Mouse (Mus musculus) G1E (cell line): ENCODE measurements around the gene N6amt1. TPM values are rescaled to one million over a fixed set of nuclear protein-coding genes. Genes with fewer than 3 reads are reported as not detected.

Source experiments
- ATAC-seq: 2 replicates; pipeline ENCODE4 v1.8.0; 2016; ENCODE audit warnings: mild to moderate bottlenecking; ENCODE audit not compliant: insufficient number of reproducible peaks, poor library complexity, low FRiP score, severe bottlenecking; ENCODE audit errors: extremely low read depth
- DNase-seq: peaks from one replicate; pipeline ENCODE4 v3.0.0; 2012; ENCODE audit warnings: low spot score
- H3K27me3 ChIP-seq: 2 replicates; pipeline ENCODE4 v1.6.1; 2012; ENCODE audit warnings: mild to moderate bottlenecking, low read length, inconsistent platforms; ENCODE audit not compliant: insufficient read depth
- H3K36me3 ChIP-seq: replicated peaks from 2 replicates; pipeline ENCODE3; 2012; ENCODE audit warnings: mild to moderate bottlenecking, inconsistent platforms
- H3K4me1 ChIP-seq: 2 replicates; pipeline ENCODE4 v1.6.1; 2012; ENCODE audit warnings: low read depth, low read length, inconsistent platforms, mixed read lengths; ENCODE audit not compliant: insufficient read depth
- H3K4me3 ChIP-seq: 2 replicates; pipeline ENCODE4 v1.5.1; 2012; ENCODE audit warnings: low read depth, mild to moderate bottlenecking, inconsistent platforms, low read length, moderate library complexity, mixed read lengths
- H3K9me3 ChIP-seq: replicated peaks from 2 replicates; pipeline ENCODE4 v1.6.1; 2012; ENCODE audit warnings: inconsistent platforms
- CTCF ChIP-seq: IDR thresholded peaks from 2 replicates; pipeline ENCODE4 v1.5.1; 2012; ENCODE audit warnings: low read depth, low read length, inconsistent platforms, mixed read lengths
- GATA1 ChIP-seq: IDR thresholded peaks from 2 replicates; pipeline ENCODE4 v1.6.1; 2012; ENCODE audit warnings: borderline replicate concordance, low read length, inconsistent platforms, mixed read lengths
- GATA2 ChIP-seq: IDR thresholded peaks from 2 replicates; pipeline ENCODE4 v1.6.1; 2012; ENCODE audit warnings: low read depth, low read length, inconsistent platforms, borderline replicate concordance
- POLR2AphosphoS5 ChIP-seq: IDR thresholded peaks from 2 replicates; pipeline ENCODE4 v1.6.1; 2012; ENCODE audit warnings: low read depth, low read length, inconsistent platforms; ENCODE audit not compliant: insufficient replicate concordance
- TAL1 ChIP-seq: conservative IDR thresholded peaks from 2 replicates; pipeline ENCODE4 v1.6.1; 2012; ENCODE audit warnings: low read depth, low read length, inconsistent platforms, mixed read lengths
- polyA plus RNA-seq: library from polyadenylated mRNA; stranded (reverse); fragments of >175 nt; gene quantifications from 2 replicates; pipeline ENCODE4 v1.2.3, GENCODE M21; 2012
- total RNA-seq, 2 experiments: library from RNA; stranded (forward) in 1 of 2; stranded (reverse) in 1 of 2; fragments of 200-1000 nt in 1 of 2; fragments of >200 nt in 1 of 2; fragmentation: Nextera tagmentation in 1 of 2; gene quantifications; 2 replicates each; pipeline ENCODE4 v1.2.3; 2014 to 2017

Gene N6amt1
- total and polyA plus RNA-seq, 3 experiments, result 7.3 to 29.2 (median 13.0) TPM

GRCm38 (mm10) chr16:87318998-87319397 lies 35.0 kb upstream of the N6amt1 start:
- DNase-seq, result no peak
- no peak for ATAC-seq
- H3K36me3 ChIP-seq, result no peaks in the 10 kb centered on the region
- H3K4me3 ChIP-seq, result no peak overlapping the region
- H3K9me3 ChIP-seq, result no peaks in the 10 kb centered on the region
- peaks cover 2% of the 10 kb centered on the region; the same call in 1 of the 2 replicates for H3K27me3 ChIP-seq
- TF ChIP-seq GATA1 (no peak), TAL1 (no peak), GATA2 (no peak), POLR2AphosphoS5 (no peak), CTCF (no peak)
- no peaks in the 10 kb centered on the region for H3K4me1 ChIP-seq

GRCm38 (mm10) chr16:87319541-87320251 lies 34.3 kb upstream of the N6amt1 start:
- H3K27me3 ChIP-seq, result peaks cover 2% of the 10 kb centered on the region; the same call in 1 of the 2 replicates
- H3K36me3 ChIP-seq, result no peaks in the 10 kb centered on the region
- DNase-seq (no peak), ATAC-seq (no peak)
- no peak overlapping the region for H3K4me3 ChIP-seq
- TF ChIP-seq TAL1 (no peak), CTCF (no peak), GATA2 (no peak), POLR2AphosphoS5 (no peak), GATA1 (no peak)
- H3K4me1 ChIP-seq, result no peaks in the 10 kb centered on the region
- no peaks in the 10 kb centered on the region for H3K9me3 ChIP-seq

DNA sequence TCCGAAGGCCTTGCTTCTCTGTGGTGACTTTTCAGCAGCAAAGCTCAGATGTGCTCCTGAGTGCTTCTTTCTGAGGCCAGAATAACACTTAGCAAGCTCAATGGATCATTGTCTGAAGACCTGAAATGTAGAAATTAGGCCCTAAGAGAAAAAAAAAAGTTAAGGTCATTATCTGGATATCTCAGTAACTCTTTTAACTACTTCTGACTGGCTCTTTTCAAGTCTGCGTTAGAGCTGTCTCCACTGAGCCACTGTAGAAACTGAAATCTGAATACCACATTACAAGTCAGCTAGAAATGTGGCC lies 33.8 kb upstream of the N6amt1 start:
- H3K9me3 ChIP-seq, result no peaks in the 10 kb centered on the region
- DNase-seq, result no peak
- peaks cover 2% of the 10 kb centered on the region; the same call in 1 of the 2 replicates for H3K27me3 ChIP-seq
- no peaks in the 10 kb centered on the region for H3K36me3 ChIP-seq
- no peak for ATAC-seq
- H3K4me3 ChIP-seq, result no peak overlapping the region
- TF ChIP-seq TAL1 (no peak), CTCF (no peak), POLR2AphosphoS5 (no peak), GATA2 (no peak), GATA1 (no peak)
- no peaks in the 10 kb centered on the region for H3K4me1 ChIP-seq

DNA sequence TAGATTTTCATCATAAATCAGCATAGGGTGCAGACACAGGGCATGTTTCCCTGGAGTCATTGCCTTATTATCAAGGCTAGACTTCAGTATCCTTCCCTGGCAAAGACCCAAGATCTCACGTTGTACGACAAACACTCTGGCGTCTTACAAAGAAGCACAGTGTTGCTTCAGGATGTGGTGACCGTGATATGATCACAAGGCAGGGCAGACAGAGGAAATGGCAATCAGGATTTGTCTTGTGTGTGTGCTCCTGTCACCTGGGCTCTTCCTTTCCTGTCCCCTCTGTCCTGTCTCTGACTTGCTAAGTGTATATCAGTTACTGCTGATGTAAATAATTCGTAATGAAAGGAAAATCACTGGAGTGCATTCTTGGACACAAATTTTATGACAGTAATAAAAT lies 29.4 kb upstream of the N6amt1 start:
- no peak for ATAC-seq

DNA sequence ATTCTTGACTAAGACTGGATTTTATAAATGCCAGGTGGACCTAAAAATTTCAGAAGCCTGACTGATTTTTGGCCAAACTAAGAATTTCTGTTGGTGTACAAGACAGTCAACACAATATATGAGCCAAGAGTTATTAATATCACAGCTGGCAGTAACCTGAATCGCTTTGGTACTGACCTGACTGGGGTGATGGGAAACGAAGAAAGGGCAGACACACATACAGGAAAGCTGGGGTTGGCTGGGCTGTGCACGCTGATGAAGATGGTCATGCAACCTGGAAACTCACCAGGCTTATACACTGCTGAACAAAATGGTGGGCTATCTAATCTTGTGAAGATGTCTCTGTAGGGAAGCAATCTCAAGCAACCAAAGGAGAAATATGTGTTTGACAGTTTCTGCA lies 24.0 kb upstream of the N6amt1 start:
- Histone ChIP-seq H3K27me3 (peaks cover 3% of the 10 kb centered on the region; the same call in 1 of the 2 replicates), H3K9me3 (no peaks in the 10 kb centered on the region), H3K4me3 (no peak overlapping the region), H3K4me1 (no peaks in the 10 kb centered on the region), H3K36me3 (no peaks in the 10 kb centered on the region)
- ATAC-seq, result no peak
- no peak for DNase-seq
- no peak for TF ChIP-seq GATA1
- TF ChIP-seq CTCF, result no peak
- no peak for TF ChIP-seq POLR2AphosphoS5
- no peak for TF ChIP-seq TAL1
- no peak for TF ChIP-seq GATA2

More for the DNA sequence above, 29.4 kb upstream of the N6amt1 start:
- Histone ChIP-seq H3K4me3 (no peak overlapping the region), H3K9me3 (no peaks in the 10 kb centered on the region), H3K27me3 (peaks cover 4% of the 10 kb centered on the region), H3K36me3 (no peaks in the 10 kb centered on the region), H3K4me1 (no peaks in the 10 kb centered on the region)
- TF ChIP-seq GATA1 (no peak), GATA2 (no peak), POLR2AphosphoS5 (no peak), TAL1 (no peak), CTCF (no peak)
- DNase-seq, result no peak

- TF ChIP-seq GATA1 (no peak), POLR2AphosphoS5 (no peak), GATA2 (no peak), CTCF (no peak), TAL1 (no peak)
- H3K9me3 ChIP-seq, result no peaks in the 10 kb centered on the region
These were observed 19.2 kb upstream of the N6amt1 start for GRCm38 (mm10) chr16:87334756-87335155.

More at GRCm38 (mm10) chr16:87334756-87335155, 19.2 kb upstream of the N6amt1 start:
- Histone ChIP-seq H3K4me1 (no peaks in the 10 kb centered on the region), H3K27me3 (peaks cover 7% of the 10 kb centered on the region), H3K36me3 (no peaks in the 10 kb centered on the region), H3K4me3 (no peak overlapping the region)
- ATAC-seq (no peak), DNase-seq (no peak)
